Mouse (Mus musculus) embryonic fibroblast, embryonic 13.5 days (primary cell): ENCODE measurements around the gene Bag2. TPM values are rescaled to one million over a fixed set of nuclear protein-coding genes. Genes with fewer than 3 reads are reported as not detected.
"Not testable (repeated sequence)": the region's sequence is repeated elsewhere in the genome, so short reads cannot be mapped to it uniquely, and the experiment has no call there.

Experiments used
- H3K27ac ChIP-seq: 2 replicates; pipeline ENCODE4 v1.5.1; 2012; ENCODE audit warnings: low read length, control low read depth, inconsistent platforms; ENCODE audit not compliant: insufficient read depth
- H3K4me1 ChIP-seq: 2 replicates; pipeline ENCODE4 v1.6.1; 2011; ENCODE audit warnings: low read length; ENCODE audit not compliant: control insufficient read depth, insufficient read depth
- H3K4me3 ChIP-seq: 2 replicates; pipeline ENCODE4 v1.5.1; 2011; ENCODE audit warnings: mild to moderate bottlenecking, control low read depth, low read length; ENCODE audit not compliant: insufficient read depth
- CTCF ChIP-seq: IDR thresholded peaks from 2 replicates; pipeline ENCODE4 v1.5.1; 2011; ENCODE audit warnings: mild to moderate bottlenecking, control low read depth, low read length, moderate library complexity, borderline replicate concordance; ENCODE audit not compliant: insufficient read depth
- POLR2A ChIP-seq: IDR thresholded peaks from 2 replicates; pipeline ENCODE4 v1.6.1; 2011; ENCODE audit warnings: low read depth, mild to moderate bottlenecking, control low read depth, low read length, moderate library complexity
- polyA plus RNA-seq: library from polyadenylated mRNA; stranded (reverse); fragments of >200 nt; gene quantifications from 2 replicates; pipeline ENCODE4 v1.2.4, GENCODE M21; 2011; ENCODE audit warnings: low read depth; ENCODE audit not compliant: missing spikeins, insufficient read length

Gene Bag2
- polyA plus RNA-seq, 1 experiment = 45.0 TPM

GRCm38 (mm10) chr1:33754965-33755735, 2.4 kb downstream of the Bag2 start:
- TF ChIP-seq CTCF = no peak
- TF ChIP-seq POLR2A = no peak
- Histone ChIP-seq H3K4me1 (peaks cover 4% of the 10 kb centered on the region; the same call in 1 of the 2 replicates), H3K4me3 (no peak overlapping the region), H3K27ac (no peak overlapping the region)

- Histone ChIP-seq H3K27ac (no peak overlapping the region), H3K4me3 (no peak overlapping the region), H3K4me1 (peaks cover 4% of the 10 kb centered on the region; the same call in 1 of the 2 replicates)
- TF ChIP-seq CTCF (no peak), POLR2A (no peak)
These were observed 3.5 kb downstream of the Bag2 start for GRCm38 (mm10) chr1:33754089-33754488.

- no peaks in the 10 kb centered on the region for H3K4me1 ChIP-seq
- no peak overlapping the region for H3K4me3 ChIP-seq
- no peak overlapping the region for H3K27ac ChIP-seq
- TF ChIP-seq POLR2A (no peak), CTCF (no peak)
These were observed 6.3 kb downstream of the Bag2 start for GRCm38 (mm10) chr1:33751283-33751682.

GRCm38 (mm10) chr1:33749709-33750108, 7.9 kb downstream of the Bag2 start:
- not testable (repeated sequence) for H3K4me1 ChIP-seq, H3K4me3 ChIP-seq, H3K27ac ChIP-seq

- no peak for TF ChIP-seq POLR2A
- 0 out of 2 replicates have a peak, but pooled peaks have one; percentile 19 for TF ChIP-seq CTCF
- Histone ChIP-seq H3K4me3 (no peak overlapping the region), H3K4me1 (no peaks in the 10 kb centered on the region), H3K27ac (no peak overlapping the region)
These were observed 8.5 kb downstream of the Bag2 start for GRCm38 (mm10) chr1:33749109-33749508.

- Histone ChIP-seq H3K4me1 (no peaks in the 10 kb centered on the region), H3K4me3 (no peak overlapping the region), H3K27ac (no peak overlapping the region)
- TF ChIP-seq POLR2A (no peak), CTCF (no peak)
These were observed 11.7 kb downstream of the Bag2 start for GRCm38 (mm10) chr1:33745901-33746300.

- not testable (repeated sequence) for H3K4me1 ChIP-seq, H3K4me3 ChIP-seq, H3K27ac ChIP-seq
These were observed 12.8 kb downstream of the Bag2 start for GRCm38 (mm10) chr1:33744815-33745214.

GRCm38 (mm10) chr1:33742903-33743302, 14.7 kb downstream of the Bag2 start:
- Histone ChIP-seq H3K27ac (no peak overlapping the region), H3K4me1 (no peaks in the 10 kb centered on the region), H3K4me3 (no peak overlapping the region)
- TF ChIP-seq POLR2A (no peak), CTCF (peak; percentile 93)

- H3K4me1 ChIP-seq = no peaks in the 10 kb centered on the region
- no peak overlapping the region for H3K4me3 ChIP-seq
- TF ChIP-seq CTCF (peak; percentile 96), POLR2A (no peak)
- no peak overlapping the region for H3K27ac ChIP-seq
These were observed 18.3 kb downstream of the Bag2 start for GRCm38 (mm10) chr1:33739302-33739701.

GRCm38 (mm10) chr1:33738681-33739278, 18.8 kb downstream of the Bag2 start:
- TF ChIP-seq CTCF = no peak
- no peak for TF ChIP-seq POLR2A
- Histone ChIP-seq H3K4me3 (no peak overlapping the region), H3K27ac (no peak overlapping the region), H3K4me1 (no peaks in the 10 kb centered on the region)
